Mouse (Mus musculus): ENCODE measurements around the gene Gm13279.
"Not testable (repeated sequence)": the region's sequence is repeated elsewhere in the genome, so short reads cannot be mapped to it uniquely, and the experiment has no call there.

Gene Gm13279

DNA sequence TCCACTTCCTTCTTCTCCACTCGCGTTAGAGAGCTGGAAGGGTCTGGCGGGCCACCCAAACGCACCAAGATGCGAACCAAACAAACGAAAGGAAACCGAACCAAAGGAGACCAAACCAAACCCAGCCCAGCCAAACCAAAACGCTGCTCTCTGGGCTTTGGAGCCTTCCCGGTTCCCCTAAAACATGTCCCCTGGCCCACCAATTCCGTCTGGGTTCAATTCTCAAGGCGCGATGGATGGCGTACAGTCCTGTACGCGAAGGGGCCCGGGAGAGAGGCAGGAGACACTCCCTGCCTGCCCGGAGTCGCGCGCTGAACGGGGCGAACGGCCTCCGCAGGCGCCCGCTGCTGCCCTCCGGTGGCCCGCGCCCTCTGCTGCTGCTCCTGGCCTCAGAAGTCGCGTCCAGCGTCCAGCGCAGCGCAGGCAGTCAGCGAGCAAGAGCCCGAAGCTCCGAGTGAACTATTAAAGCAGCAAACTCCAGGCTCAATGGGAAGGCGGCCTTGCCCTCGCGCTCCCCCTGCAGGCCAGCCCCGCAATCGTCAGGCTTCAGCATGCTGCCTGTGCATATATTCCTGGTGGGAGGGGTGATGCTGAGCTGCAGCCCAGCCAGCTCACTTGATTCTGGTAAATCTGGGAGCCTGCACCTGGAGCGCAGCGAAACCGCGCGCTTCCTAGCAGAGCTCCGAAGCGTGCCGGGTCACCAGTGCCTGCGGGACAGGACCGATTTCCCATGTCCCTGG lies 3.1 kb upstream of the Gm13279 start, which contains the start of gene Gm13275:
Gene Gm13275, plus strand, starts transcription at position 552 of the 740 bp plus-strand sequence.
- peak; percentile 70 for DNase-seq (ENCODE audit: low spot score)

DNA sequence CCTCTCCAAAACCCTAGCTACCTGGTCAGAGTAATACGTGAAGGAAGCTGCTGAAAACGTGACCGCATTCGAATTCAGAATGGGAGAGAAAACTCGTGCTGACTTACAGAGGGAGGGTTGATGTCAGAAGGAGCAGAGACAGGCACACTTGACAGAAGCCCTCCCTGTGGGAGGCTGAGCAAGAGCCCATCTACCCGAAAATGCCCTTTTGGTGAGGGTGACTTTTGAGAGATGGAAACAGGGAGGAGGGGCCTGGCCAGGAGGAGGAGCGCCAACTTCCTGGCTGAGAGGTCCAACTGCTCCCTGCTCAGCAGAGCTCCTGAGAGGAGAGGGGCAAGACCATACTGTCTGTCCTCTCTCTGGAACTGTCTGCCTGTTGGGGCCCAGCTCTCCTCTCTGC lies 2.2 kb downstream of the Gm13279 start, which contains the start of gene Gm13285:
Gene Gm13285, plus strand, starts transcription at position 301 of the 400 bp plus-strand sequence.
- DNase-seq (ENCODE audit: low spot score), result not testable (repeated sequence)

- not testable (repeated sequence) for DNase-seq (ENCODE audit: low spot score)
Observed at GRCm38 (mm10) chr4:88802954-88803353, 5.8 kb downstream of the Gm13279 start, which contains the start of gene Gm13287. Gene Gm13287 (plus strand): TSS chr4:88803254.

DNA sequence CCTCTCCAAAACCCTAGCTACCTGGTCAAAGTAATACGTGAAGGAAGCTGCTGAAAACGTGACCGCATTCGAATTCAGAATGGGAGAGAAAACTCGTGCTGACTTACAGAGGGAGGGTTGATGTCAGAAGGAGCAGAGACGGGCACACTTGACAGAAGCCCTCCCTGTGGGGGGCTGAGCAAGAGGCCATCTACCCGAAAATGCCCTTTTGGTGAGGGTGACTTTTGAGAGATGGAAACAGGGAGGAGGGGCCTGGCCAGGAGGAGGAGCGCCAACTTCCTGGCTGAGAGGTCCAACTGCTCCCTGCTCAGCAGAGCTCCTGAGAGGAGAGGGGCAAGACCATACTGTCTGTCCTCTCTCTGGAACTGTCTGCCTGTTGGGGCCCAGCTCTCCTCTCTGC lies 8.0 kb downstream of the Gm13279 start, which contains the start of gene Gm13288:
Gene Gm13288, plus strand, starts transcription at position 301 of the 400 bp plus-strand sequence.
- DNase-seq (ENCODE audit: low spot score), result not testable (repeated sequence)

GRCm38 (mm10) chr4:88805761-88806160 lies 8.6 kb downstream of the Gm13279 start:
- DNase-seq (ENCODE audit: low spot score), result peak; percentile 25

DNA sequence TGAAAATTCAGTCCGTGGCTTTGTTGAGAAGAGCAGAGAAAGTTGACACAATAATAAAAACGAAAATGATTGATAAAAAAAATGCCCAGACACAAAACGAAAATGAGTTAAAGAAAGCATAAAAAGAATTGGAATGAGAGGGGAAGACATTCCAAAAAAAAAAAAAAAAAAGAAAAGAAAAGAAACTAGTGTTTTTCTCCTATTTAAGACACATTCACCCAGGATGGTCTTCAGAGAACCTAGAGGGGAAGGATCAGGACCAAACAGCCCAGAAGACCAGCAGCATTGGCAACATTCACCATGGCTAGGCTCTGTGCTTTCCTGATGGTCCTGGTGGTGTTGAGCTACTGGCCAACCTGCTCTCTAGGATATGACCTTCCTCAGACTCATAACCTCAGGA lies 18.7 kb downstream of the Gm13279 start, which contains the start of gene Ifna7:
Gene Ifna7, plus strand, starts transcription at position 301 of the 400 bp plus-strand sequence.
- no peak for DNase-seq (ENCODE audit: low spot score)

DNA sequence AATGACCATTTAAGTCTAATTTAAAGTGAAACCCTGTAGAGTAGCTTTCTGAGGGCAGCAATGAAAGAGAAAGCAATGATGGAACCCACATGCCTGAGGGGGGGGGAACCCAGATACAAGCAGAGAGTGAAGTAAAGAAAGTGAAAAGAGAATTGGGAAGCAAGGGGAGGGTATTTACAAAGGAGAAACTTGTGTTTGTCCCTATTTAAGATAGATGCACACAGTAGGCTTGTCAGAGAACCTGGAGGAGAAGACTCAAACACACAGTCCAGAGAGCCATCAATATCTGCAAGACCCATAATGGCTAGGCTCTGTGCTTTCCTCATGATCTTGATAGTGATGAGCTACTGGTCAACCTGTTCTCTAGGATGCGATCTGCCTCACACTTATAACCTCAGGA lies 22.5 kb downstream of the Gm13279 start, which contains the start of gene Ifna11:
Gene Ifna11, plus strand, starts transcription at position 301 of the 400 bp plus-strand sequence.
- DNase-seq (ENCODE audit: low spot score), result no peak

- DNase-seq (ENCODE audit: low spot score), result no peak
Observed at GRCm38 (mm10) chr4:88822995-88823394, 25.8 kb downstream of the Gm13279 start.

DNA sequence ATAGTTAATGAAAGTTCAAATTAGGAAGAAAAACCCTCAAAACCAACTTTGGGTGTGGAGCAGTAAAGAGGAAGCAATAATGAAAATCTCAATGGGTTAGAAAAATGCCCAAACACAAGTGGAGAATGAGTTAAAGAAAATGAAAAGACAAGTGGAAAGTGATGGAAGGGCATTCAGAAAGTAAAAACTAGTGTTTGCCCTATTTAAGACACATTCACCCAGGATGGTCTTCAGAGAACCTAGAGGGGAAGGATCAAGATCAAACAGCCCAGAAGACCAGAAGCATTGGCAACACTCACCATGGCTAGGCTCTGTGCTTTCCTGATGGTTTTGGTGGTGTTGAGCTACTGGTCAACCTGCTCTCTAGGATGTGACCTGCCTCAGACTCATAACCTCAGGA lies 29.9 kb downstream of the Gm13279 start, which contains the start of gene Ifna6:
Gene Ifna6, plus strand, starts transcription at position 301 of the 400 bp plus-strand sequence.
- DNase-seq (ENCODE audit: low spot score), result not testable (repeated sequence)

- DNase-seq (ENCODE audit: low spot score), result no peak
Observed at GRCm38 (mm10) chr4:88830523-88830922, 33.3 kb downstream of the Gm13279 start.

DNA sequence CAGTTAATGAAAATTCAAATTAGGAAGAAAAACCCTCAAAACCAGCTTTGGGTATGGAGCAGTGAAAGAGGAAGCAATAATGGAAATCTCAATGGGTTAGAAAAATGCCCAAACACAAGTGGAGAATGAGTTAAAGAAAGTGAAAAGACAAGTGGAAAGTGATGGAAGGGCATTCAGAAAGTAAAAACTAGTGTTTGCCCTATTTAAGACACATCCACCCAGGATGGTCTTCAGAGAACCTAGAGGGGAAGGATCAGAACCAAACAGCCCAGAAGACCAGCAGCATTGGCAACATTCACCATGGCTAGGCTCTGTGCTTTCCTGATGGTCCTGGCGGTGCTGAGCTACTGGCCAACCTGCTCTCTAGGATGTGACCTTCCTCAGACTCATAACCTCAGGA lies 38.0 kb downstream of the Gm13279 start, which contains the start of gene Ifna5:
Gene Ifna5, plus strand, starts transcription at position 301 of the 400 bp plus-strand sequence.
- not testable (repeated sequence) for DNase-seq (ENCODE audit: low spot score)

- no peak for DNase-seq (ENCODE audit: low spot score)
Observed at GRCm38 (mm10) chr4:88838828-88839227, 41.6 kb downstream of the Gm13279 start.

- DNase-seq (ENCODE audit: low spot score), result no peak
Observed at GRCm38 (mm10) chr4:88840058-88840457, 42.9 kb downstream of the Gm13279 start.

DNA sequence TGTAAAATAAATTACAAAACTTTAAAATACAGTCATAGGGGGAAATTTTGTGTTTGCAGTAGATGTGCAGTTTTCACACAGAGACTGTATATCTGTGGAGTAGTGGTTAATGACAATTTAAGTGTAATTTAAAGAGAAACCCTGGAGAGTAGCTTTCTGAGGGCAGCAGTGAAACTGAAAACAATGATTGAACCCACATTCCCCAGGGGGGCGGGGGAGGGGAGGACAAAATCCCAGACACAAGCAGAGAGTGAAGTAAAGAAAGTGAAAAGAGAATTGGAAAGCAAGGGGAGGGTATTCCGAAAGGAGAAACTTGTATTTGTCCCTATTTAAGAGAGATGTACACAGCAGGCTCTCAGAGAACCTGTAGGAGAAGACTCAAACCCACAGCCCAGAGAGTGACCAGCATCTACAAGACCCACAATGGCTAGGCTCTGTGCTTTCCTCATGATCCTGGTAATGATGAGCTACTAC lies 44.3 kb downstream of the Gm13279 start, which contains the start of gene Ifna4:
Gene Ifna4, plus strand, starts transcription at position 424 of the 474 bp plus-strand sequence.
- no peak for DNase-seq (ENCODE audit: low spot score)

GRCm38 (mm10) chr4:88845334-88845733 lies 48.1 kb downstream of the Gm13279 start:
- DNase-seq (ENCODE audit: low spot score), result no peak

All from ovary, adult 18-20 months (tissue).